Mouse (Mus musculus): ENCODE measurements around the gene Gm42420.

Gene Gm42420

GRCm38 (mm10) chr6:39573791-39574554, 11.6 kb upstream of the Gm42420 start, which contains the start of gene Adck2:
Gene Adck2 (plus strand): TSS chr6:39573873.
- peak; percentile 85 to 87 for DNase-seq

- peak in 1 of 2 experiments; percentile 7 for DNase-seq
Measured at GRCm38 (mm10) chr6:39574555-39574869, 11.0 kb upstream of the Gm42420 start.

- no peak for DNase-seq
Measured at GRCm38 (mm10) chr6:39574951-39575350, 10.6 kb upstream of the Gm42420 start.

- DNase-seq: no peak
Measured at GRCm38 (mm10) chr6:39579552-39579951, 6.0 kb upstream of the Gm42420 start.

- DNase-seq: no peak
Measured at GRCm38 (mm10) chr6:39580558-39580957, 5.0 kb upstream of the Gm42420 start.

- no peak for DNase-seq
Measured at GRCm38 (mm10) chr6:39581087-39581784, 4.3 kb upstream of the Gm42420 start.

GRCm38 (mm10) chr6:39591481-39591880, 5.9 kb downstream of the Gm42420 start:
- DNase-seq: no peak

GRCm38 (mm10) chr6:39592401-39593214, 7.1 kb downstream of the Gm42420 start, which contains the start of gene Ndufb2:
Gene Ndufb2 (plus strand): TSS chr6:39592574.
- peak; percentile 94 to 95 for DNase-seq

- DNase-seq: peak in 1 of 2 experiments; percentile 27
Measured at GRCm38 (mm10) chr6:39600851-39601250, 15.3 kb downstream of the Gm42420 start.

GRCm38 (mm10) chr6:39601828-39602227, 16.3 kb downstream of the Gm42420 start:
- no peak for DNase-seq

- DNase-seq: no peak
Measured at GRCm38 (mm10) chr6:39604565-39604964, 19.0 kb downstream of the Gm42420 start.

GRCm38 (mm10) chr6:39606056-39606455, 20.5 kb downstream of the Gm42420 start:
- no peak for DNase-seq

- peak in 1 of 2 experiments; percentile 24 for DNase-seq
Measured at GRCm38 (mm10) chr6:39606862-39607261, 21.3 kb downstream of the Gm42420 start.

- no peak for DNase-seq
Measured at GRCm38 (mm10) chr6:39607365-39607764, 21.8 kb downstream of the Gm42420 start.

GRCm38 (mm10) chr6:39610207-39610606, 24.7 kb downstream of the Gm42420 start:
- DNase-seq: no peak

- DNase-seq: no peak
Measured at GRCm38 (mm10) chr6:39611296-39611695, 25.7 kb downstream of the Gm42420 start.
